9 mouse cellular contexts compared by ENCODE assay signal in the genomic region with DNA sequence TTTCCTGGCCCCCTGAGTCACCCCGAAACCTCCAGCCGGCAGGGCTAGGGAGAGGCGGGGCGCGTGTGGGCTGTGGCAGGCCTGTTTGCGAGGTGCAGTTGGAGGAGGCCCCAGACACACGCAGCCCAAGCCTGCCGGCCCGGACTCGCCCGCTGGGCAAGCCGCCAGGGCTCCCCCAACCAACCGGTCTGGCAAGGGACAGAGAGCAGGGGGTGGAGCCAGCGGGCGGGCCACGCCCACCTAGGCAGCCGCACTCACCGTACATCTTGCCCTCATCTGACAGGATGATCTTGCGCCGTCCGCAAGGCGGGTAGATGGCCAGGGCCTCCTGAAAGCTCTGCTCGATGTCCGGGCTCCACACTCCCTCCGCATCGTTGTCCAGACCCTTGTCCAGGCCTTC. TPM values are rescaled to one million over a fixed set of nuclear protein-coding genes. Genes with fewer than 3 reads are reported as not detected.
A peak's percentile ranks its signal among the peaks of the same experiment; 100 is the strongest.
DNase-seq lines count a peak whose midpoint lies in the region; ATAC-seq and TF ChIP-seq lines count a peak whose summit lies in the region.
"Had no signal": no experiment of that assay in that cellular context is flagged by ENCODE, and none has a peak within 500 bp of the region (broad histone marks: within the 10 kb centered on the region; RNA-seq: fewer than 3 reads in every experiment).

No protein-coding gene starts in this region.

- ATAC-seq in common myeloid progenitor, adult 5-6 weeks (replicated peaks; ENCODE audit: low read depth, poor library complexity, severe bottlenecking), result peak; percentile 73
- ATAC-seq in hindbrain, embryonic 13.5 days (ENCODE audit: low FRiP score), result peak; percentile 36; the same call in 1 of the 2 replicates
- peak; percentile 62 for ATAC-seq in megakaryocyte, adult 5-6 weeks (ENCODE audit: poor library complexity, severe bottlenecking)
- no peak for ATAC-seq in inflammation-experienced regulatory T-cells, adult 6 months

- peak overlapping the region; percentile 55 for H3K9ac ChIP-seq in hindbrain, embryonic 13.5 days

- H3K27me3 ChIP-seq in hindbrain, embryonic 13.5 days, result peaks cover 27% of the 10 kb centered on the region; the same call in 1 of the 2 replicates

- DNase-seq in R1 (ENCODE audit: low read depth, low spot score), result peak; percentile 77
- DNase-seq in gastrocnemius, adult 2 months, result peak; percentile 84
- DNase-seq in layer of hippocampus, postnatal 25 days (ENCODE audit: extremely low spot score in 1 of 2, low spot score in 1 of 2), result peak; percentile 39 to 60
- peak; percentile 72 for DNase-seq in right cerebral cortex, postnatal 14 days

- H3K9me3 ChIP-seq in hindbrain, embryonic 13.5 days, result no peaks in the 10 kb centered on the region

- no peak for TF ChIP-seq CTCF in gastrocnemius, adult 2 months (IDR thresholded peaks at IDR 0.05)

- no peaks in the 10 kb centered on the region for H3K36me3 ChIP-seq in hindbrain, embryonic 13.5 days

- H3K4me1 ChIP-seq in hindbrain, embryonic 13.5 days (replicated peaks), result peaks cover 38% of the 10 kb centered on the region

- peak overlapping the region; percentile 51 for H3K4me3 ChIP-seq in gastrocnemius, adult 2 months
- peak overlapping the region; percentile 29 for H3K4me3 ChIP-seq in hindbrain, embryonic 13.5 days

- H3K27ac ChIP-seq in gastrocnemius, adult 2 months, result peak overlapping the region; percentile 60
- no peak overlapping the region for H3K27ac ChIP-seq in hindbrain, embryonic 13.5 days

- peak overlapping the region; percentile 54 for H3K4me2 ChIP-seq in hindbrain, embryonic 13.5 days

- intact Hi-C loops in gastrocnemius, adult 2 months (cut with DNase I), result no loop called here

- WGBS in hindbrain, embryonic 13.5 days, result 6% methylated on average over 26 of the region's 26 CpGs

RNA-seq across cellular contexts. Expression of gene Tead3, which starts 9.5 kb away (rescaled TPM):
- total RNA-seq in common myeloid progenitor, adult 5-6 weeks (2017), result not detected in 2 replicates
- total RNA-seq in gastrocnemius, adult 2 months (2021), result 1 to 10 TPM; 6.9 to 7.4 TPM
- 1.8 and 2.0 TPM in 2 replicates for polyA plus RNA-seq in hindbrain, embryonic 13.5 days (2015; fragmentation: Nextera tagmentation; extraction: Ambion mirVana)
- total RNA-seq in layer of hippocampus, postnatal 25 days (2021), result 1 to 10 TPM; 2.2 to 4.0 TPM
- not detected in 2 replicates for total RNA-seq in megakaryocyte, adult 5-6 weeks (2015)
- total RNA-seq in megakaryocyte, adult 5-6 weeks (2017), result not detected in 2 replicates
- not detected for polyA plus RNA-seq in inflammation-experienced regulatory T-cells, adult 6 months (2017; shearing (Covaris generic))

RNA-seq across cellular contexts. Expression of gene Rpl10a, which starts 12.8 kb away (rescaled TPM):
- total RNA-seq in common myeloid progenitor, adult 5-6 weeks (2017), result 1,140 and 1,191 TPM in 2 replicates
- 100 to 1,000 TPM; 382 to 410 TPM for total RNA-seq in gastrocnemius, adult 2 months (2021)
- 336 and 366 TPM in 2 replicates for polyA plus RNA-seq in hindbrain, embryonic 13.5 days (2015; fragmentation: Nextera tagmentation; extraction: Ambion mirVana)
- 100 to 1,000 TPM; 353 to 376 TPM for total RNA-seq in layer of hippocampus, postnatal 25 days (2021)
- total RNA-seq in megakaryocyte, adult 5-6 weeks (2015), result 1,429 and 1,585 TPM in 2 replicates
- 468 and 491 TPM in 2 replicates for total RNA-seq in megakaryocyte, adult 5-6 weeks (2017)
- 100 to 1,000 TPM; 514 to 941 (median 691) TPM for polyA plus RNA-seq in inflammation-experienced regulatory T-cells, adult 6 months (2017; shearing (Covaris generic))

RNA-seq across cellular contexts. Expression of gene Tulp1, which starts 23.9 kb away (rescaled TPM):
- not detected in 2 replicates for total RNA-seq in common myeloid progenitor, adult 5-6 weeks (2017)
- not detected for total RNA-seq in gastrocnemius, adult 2 months (2021)
- polyA plus RNA-seq in hindbrain, embryonic 13.5 days (2015; fragmentation: Nextera tagmentation; extraction: Ambion mirVana), result 2.1 and 2.2 TPM in 2 replicates
- not detected for total RNA-seq in layer of hippocampus, postnatal 25 days (2021)
- total RNA-seq in megakaryocyte, adult 5-6 weeks (2015), result not detected in 2 replicates
- not detected in 2 replicates for total RNA-seq in megakaryocyte, adult 5-6 weeks (2017)
- polyA plus RNA-seq in inflammation-experienced regulatory T-cells, adult 6 months (2017; shearing (Covaris generic)), result under 1 TPM in 2 of 3 experiments, not detected in 1; 0.24 to 0.39 TPM
- total RNA-seq: liver, adult 2 months had no signal
- polyA plus RNA-seq: liver, adult 2 months had no signal

RNA-seq across cellular contexts. Expression of gene Fance, which starts 27.8 kb away (rescaled TPM):
- total RNA-seq in common myeloid progenitor, adult 5-6 weeks (2017), result 15.9 and 36.0 TPM in 2 replicates
- total RNA-seq in gastrocnemius, adult 2 months (2021), result 10 to 100 TPM in 1 of 2 experiments, 1 to 10 TPM in 1; 9.4 to 11.2 TPM
- 21.9 and 24.2 TPM in 2 replicates for polyA plus RNA-seq in hindbrain, embryonic 13.5 days (2015; fragmentation: Nextera tagmentation; extraction: Ambion mirVana)
- total RNA-seq in layer of hippocampus, postnatal 25 days (2021), result 10 to 100 TPM; 22.6 to 27.1 TPM
- 11.5 and 11.9 TPM in 2 replicates for total RNA-seq in megakaryocyte, adult 5-6 weeks (2015)
- total RNA-seq in megakaryocyte, adult 5-6 weeks (2017), result 7.5 and 14.3 TPM in 2 replicates
- 1 to 10 TPM; 3.2 to 8.3 (median 6.6) TPM for polyA plus RNA-seq in inflammation-experienced regulatory T-cells, adult 6 months (2017; shearing (Covaris generic))
